Mouse (Mus musculus): Measurements from ENCODE around the gene Ghdc. TPM values are rescaled to one million over a fixed set of nuclear protein-coding genes. Genes with fewer than 3 reads are reported as not detected.
A peak's percentile ranks its signal among the peaks of the same experiment; 100 is the strongest.

The Ghdc gene
- total and polyA plus RNA-seq, 2 experiments from 2014 or later, result 4.4 to 7.3 TPM

GRCm38 (mm10) chr11:100749469-100749868, 21.3 kb downstream of the Ghdc start:
- WGBS, result 53% methylated on average over 25 of the region's 25 CpGs
- no peak for TF ChIP-seq CTCF (IDR thresholded peaks at IDR 0.05; ENCODE audit: low read depth)
- DNase-seq (no peak), ATAC-seq (no peak)
- H3K4me2 ChIP-seq (ENCODE audit: low read depth), result no peak overlapping the region
- H3K4me1 ChIP-seq (ENCODE audit: insufficient read depth), result no peaks in the 10 kb centered on the region
- no peaks in the 10 kb centered on the region for H3K27me3 ChIP-seq (ENCODE audit: insufficient read depth, low read length)
- H3K36me3 ChIP-seq (ENCODE audit: insufficient read depth), result peaks cover 40% of the 10 kb centered on the region
- no peak overlapping the region for H3K27ac ChIP-seq (ENCODE audit: low read depth, low read length)
- H3K9me3 ChIP-seq (ENCODE audit: low read length), result no peaks in the 10 kb centered on the region
- H3K4me3 ChIP-seq (ENCODE audit: low read depth, low read length), result no peak overlapping the region
- no peak overlapping the region for H3K9ac ChIP-seq

GRCm38 (mm10) chr11:100748620-100749019, 22.1 kb downstream of the Ghdc start:
- H3K9ac ChIP-seq, result no peak overlapping the region
- 83% methylated on average over 4 of the region's 4 CpGs for WGBS
- H3K4me3 ChIP-seq (ENCODE audit: low read depth, low read length), result no peak overlapping the region
- no peak for TF ChIP-seq CTCF (IDR thresholded peaks at IDR 0.05; ENCODE audit: low read depth)
- no peak for DNase-seq
- H3K36me3 ChIP-seq (ENCODE audit: insufficient read depth), result peaks cover 37% of the 10 kb centered on the region
- no peak overlapping the region for H3K27ac ChIP-seq (ENCODE audit: low read depth, low read length)
- H3K9me3 ChIP-seq (ENCODE audit: low read length), result no peaks in the 10 kb centered on the region
- no peak overlapping the region for H3K4me2 ChIP-seq (ENCODE audit: low read depth)
- H3K4me1 ChIP-seq (ENCODE audit: insufficient read depth), result no peaks in the 10 kb centered on the region
- H3K27me3 ChIP-seq (ENCODE audit: insufficient read depth, low read length), result no peaks in the 10 kb centered on the region
- no peak for ATAC-seq

- Histone ChIP-seq H3K4me1 (ENCODE audit: insufficient read depth) (no peaks in the 10 kb centered on the region), H3K4me3 (ENCODE audit: low read depth, low read length) (no peak overlapping the region), H3K9me3 (ENCODE audit: low read length) (no peaks in the 10 kb centered on the region), H3K27ac (ENCODE audit: low read depth, low read length) (no peak overlapping the region), H3K9ac (no peak overlapping the region), H3K36me3 (ENCODE audit: insufficient read depth) (peaks cover 35% of the 10 kb centered on the region), H3K4me2 (ENCODE audit: low read depth) (no peak overlapping the region), H3K27me3 (ENCODE audit: insufficient read depth, low read length) (no peaks in the 10 kb centered on the region)
- DNase-seq (no peak), ATAC-seq (no peak)
- 75% methylated on average over 5 of the region's 5 CpGs for WGBS
- no peak for TF ChIP-seq CTCF (IDR thresholded peaks at IDR 0.05; ENCODE audit: low read depth)
Measured at GRCm38 (mm10) chr11:100747114-100747513, 23.6 kb downstream of the Ghdc start.

- no peaks in the 10 kb centered on the region for H3K27me3 ChIP-seq (ENCODE audit: insufficient read depth, low read length)
- H3K27ac ChIP-seq (ENCODE audit: low read depth, low read length), result no peak overlapping the region
- no peak overlapping the region for H3K9ac ChIP-seq
- no peak overlapping the region for H3K4me2 ChIP-seq (ENCODE audit: low read depth)
- DNase-seq (no peak), ATAC-seq (no peak)
- H3K9me3 ChIP-seq (ENCODE audit: low read length), result no peaks in the 10 kb centered on the region
- H3K4me1 ChIP-seq (ENCODE audit: insufficient read depth), result no peaks in the 10 kb centered on the region
- no peak for TF ChIP-seq CTCF (IDR thresholded peaks at IDR 0.05; ENCODE audit: low read depth)
- peaks cover 32% of the 10 kb centered on the region for H3K36me3 ChIP-seq (ENCODE audit: insufficient read depth)
- 92% methylated on average over 10 of the region's 10 CpGs for WGBS
- H3K4me3 ChIP-seq (ENCODE audit: low read depth, low read length), result no peak overlapping the region
Measured at GRCm38 (mm10) chr11:100746546-100746945, 24.2 kb downstream of the Ghdc start.

- no peaks in the 10 kb centered on the region for H3K27me3 ChIP-seq (ENCODE audit: insufficient read depth, low read length)
- H3K4me3 ChIP-seq (ENCODE audit: low read depth, low read length), result no peak overlapping the region
- no peaks in the 10 kb centered on the region for H3K4me1 ChIP-seq (ENCODE audit: insufficient read depth)
- H3K9ac ChIP-seq, result no peak overlapping the region
- WGBS, result 16% methylated on average over 6 of the region's 6 CpGs
- H3K27ac ChIP-seq (ENCODE audit: low read depth, low read length), result no peak overlapping the region; the same call in 1 of the 2 replicates
- H3K4me2 ChIP-seq (ENCODE audit: low read depth), result no peak overlapping the region
- peak; percentile 73 for TF ChIP-seq CTCF (IDR thresholded peaks at IDR 0.05; ENCODE audit: low read depth)
- no peaks in the 10 kb centered on the region for H3K9me3 ChIP-seq (ENCODE audit: low read length)
- peaks cover 35% of the 10 kb centered on the region for H3K36me3 ChIP-seq (ENCODE audit: insufficient read depth)
- DNase-seq (peak; percentile 74), ATAC-seq (peak; percentile 63; the same call in 1 of the 2 replicates)
Measured at GRCm38 (mm10) chr11:100745085-100745484, 25.7 kb downstream of the Ghdc start.

- Histone ChIP-seq H3K27me3 (ENCODE audit: insufficient read depth, low read length) (no peaks in the 10 kb centered on the region), H3K9ac (no peak overlapping the region), H3K4me1 (ENCODE audit: insufficient read depth) (peaks cover 10% of the 10 kb centered on the region; the same call in 1 of the 2 replicates), H3K27ac (ENCODE audit: low read depth, low read length) (no peak overlapping the region), H3K4me2 (ENCODE audit: low read depth) (no peak overlapping the region), H3K36me3 (ENCODE audit: insufficient read depth) (peaks cover 20% of the 10 kb centered on the region), H3K9me3 (ENCODE audit: low read length) (no peaks in the 10 kb centered on the region), H3K4me3 (ENCODE audit: low read depth, low read length) (no peak overlapping the region)
- no peak for TF ChIP-seq CTCF (IDR thresholded peaks at IDR 0.05; ENCODE audit: low read depth)
- no peak for ATAC-seq
- DNase-seq, result no peak
- 77% methylated on average over 6 of the region's 6 CpGs for WGBS
Measured at GRCm38 (mm10) chr11:100741348-100741747, 29.4 kb downstream of the Ghdc start.

GRCm38 (mm10) chr11:100738749-100739148, 32.0 kb downstream of the Ghdc start:
- no peak for TF ChIP-seq CTCF (IDR thresholded peaks at IDR 0.05; ENCODE audit: low read depth)
- Histone ChIP-seq H3K9ac (peak overlapping the region; percentile 64), H3K36me3 (ENCODE audit: insufficient read depth) (peaks cover 15% of the 10 kb centered on the region), H3K4me3 (ENCODE audit: low read depth, low read length) (peak overlapping the region; percentile 94), H3K9me3 (ENCODE audit: low read length) (no peaks in the 10 kb centered on the region), H3K4me2 (ENCODE audit: low read depth) (peak overlapping the region; percentile 79), H3K27ac (ENCODE audit: low read depth, low read length) (peak overlapping the region; percentile 87), H3K27me3 (ENCODE audit: insufficient read depth, low read length) (no peaks in the 10 kb centered on the region), H3K4me1 (ENCODE audit: insufficient read depth) (peaks cover 10% of the 10 kb centered on the region; the same call in 1 of the 2 replicates)
- DNase-seq (no peak), ATAC-seq (no peak)
- WGBS, result 7% methylated on average over 5 of the region's 5 CpGs
